In genomic region chr5:72211741-72212140, GRCm38 (mm10) we compare ENCODE assay signal across 18 mouse cellular contexts. TPM values are rescaled to one million over a fixed set of nuclear protein-coding genes. Genes with fewer than 3 reads are reported as not detected.
DNase-seq lines count a peak whose midpoint lies in the region; ATAC-seq and TF ChIP-seq lines count a peak whose summit lies in the region.
"Had no signal": no experiment of that assay in that cellular context is flagged by ENCODE, and none has a peak within 500 bp of the region (broad histone marks: within the 10 kb centered on the region; RNA-seq: fewer than 3 reads in every experiment).

No protein-coding gene starts in this region.

- H3K4me1 ChIP-seq in limb, embryonic 12.5 days (replicated peaks) = peaks cover 15% of the 10 kb centered on the region; the same call in 1 of the 2 replicates
- no peaks in the 10 kb centered on the region for H3K4me1 ChIP-seq in limb, embryonic 10.5 days
- no peaks in the 10 kb centered on the region; the same call in 1 of the 2 replicates for H3K4me1 ChIP-seq in intestine, embryonic 16.5 days (ENCODE audit: control insufficient read depth, insufficient read depth, low read length)
- H3K4me1 ChIP-seq in midbrain, embryonic 15.5 days = peaks cover 9% of the 10 kb centered on the region; the same call in 1 of the 2 replicates
- 0 out of 2 replicates have a peak, but pooled peaks cover 3% of the 10 kb centered on the region for H3K4me1 ChIP-seq in stomach, postnatal 0 days (replicated peaks; ENCODE audit: control insufficient read depth, insufficient read depth)
- H3K4me1 ChIP-seq: heart, embryonic 15.5 days; hindbrain, embryonic 12.5 days had no signal

- H3K36me3 ChIP-seq in limb, embryonic 12.5 days = no peaks in the 10 kb centered on the region
- no peaks in the 10 kb centered on the region for H3K36me3 ChIP-seq in limb, embryonic 10.5 days
- H3K36me3 ChIP-seq in intestine, embryonic 16.5 days (ENCODE audit: control insufficient read depth, insufficient read depth, low read length) = no peaks in the 10 kb centered on the region
- no peaks in the 10 kb centered on the region for H3K36me3 ChIP-seq in midbrain, embryonic 15.5 days (replicated peaks)
- H3K36me3 ChIP-seq in stomach, postnatal 0 days (ENCODE audit: control insufficient read depth, insufficient read depth, low read length) = no peaks in the 10 kb centered on the region
- H3K36me3 ChIP-seq: heart, embryonic 15.5 days; hindbrain, embryonic 12.5 days had no signal

- H3K27me3 ChIP-seq in limb, embryonic 12.5 days = no peaks in the 10 kb centered on the region
- no peaks in the 10 kb centered on the region for H3K27me3 ChIP-seq in limb, embryonic 10.5 days (ENCODE audit: low read depth, poor library complexity, severe bottlenecking)
- H3K27me3 ChIP-seq in intestine, embryonic 16.5 days (replicated peaks; ENCODE audit: control insufficient read depth, insufficient read depth, low read length) = no peaks in the 10 kb centered on the region
- no peaks in the 10 kb centered on the region for H3K27me3 ChIP-seq in midbrain, embryonic 15.5 days (replicated peaks)
- no peaks in the 10 kb centered on the region for H3K27me3 ChIP-seq in stomach, postnatal 0 days (ENCODE audit: control insufficient read depth, insufficient read depth, low read length)
- H3K27me3 ChIP-seq: heart, embryonic 15.5 days; hindbrain, embryonic 12.5 days had no signal

- WGBS in limb, embryonic 12.5 days = 76% methylated on average over 18 of the region's 18 CpGs
- 89% methylated on average over 18 of the region's 18 CpGs for WGBS in limb, embryonic 10.5 days
- 76% methylated on average over 18 of the region's 18 CpGs for WGBS in intestine, embryonic 16.5 days
- 46% methylated on average over 18 of the region's 18 CpGs for WGBS in midbrain, embryonic 15.5 days
- WGBS in stomach, postnatal 0 days = 47% methylated on average over 18 of the region's 18 CpGs

- no peak overlapping the region for H3K9ac ChIP-seq in limb, embryonic 12.5 days (replicated peaks)
- no peak overlapping the region for H3K9ac ChIP-seq in intestine, embryonic 16.5 days (ENCODE audit: low read depth, low read length)
- no peak overlapping the region for H3K9ac ChIP-seq in midbrain, embryonic 15.5 days
- H3K9ac ChIP-seq in stomach, postnatal 0 days (ENCODE audit: low read length) = no peak overlapping the region
- H3K9ac ChIP-seq: heart, embryonic 15.5 days; hindbrain, embryonic 12.5 days had no signal

- H3K9me3 ChIP-seq in limb, embryonic 12.5 days = no peaks in the 10 kb centered on the region
- H3K9me3 ChIP-seq in limb, embryonic 10.5 days (replicated peaks) = no peaks in the 10 kb centered on the region
- H3K9me3 ChIP-seq in intestine, embryonic 16.5 days (ENCODE audit: control insufficient read depth, low read length) = no peaks in the 10 kb centered on the region
- no peaks in the 10 kb centered on the region for H3K9me3 ChIP-seq in midbrain, embryonic 15.5 days
- H3K9me3 ChIP-seq in stomach, postnatal 0 days (ENCODE audit: control insufficient read depth, low read length) = no peaks in the 10 kb centered on the region
- H3K9me3 ChIP-seq: heart, embryonic 15.5 days; hindbrain, embryonic 12.5 days had no signal

- 0 out of 2 replicates have a peak, but pooled peaks have one; percentile 30 for ATAC-seq in limb, embryonic 12.5 days (ENCODE audit: insufficient number of reproducible peaks, insufficient read depth, low FRiP score, low TSS enrichment, low read depth)
- ATAC-seq in intestine, embryonic 16.5 days = no peak
- ATAC-seq in midbrain, embryonic 15.5 days (replicated peaks) = peak; percentile 69
- ATAC-seq in stomach, postnatal 0 days (ENCODE audit: low FRiP score, low TSS enrichment) = 0 out of 2 replicates have a peak, but pooled peaks have one; percentile 38
- ATAC-seq in monocyte, adult 5-6 weeks (replicated peaks; ENCODE audit: insufficient number of reproducible peaks, low FRiP score, low TSS enrichment, poor library complexity, severe bottlenecking) = no peak

- no peak overlapping the region for H3K4me2 ChIP-seq in limb, embryonic 12.5 days
- H3K4me2 ChIP-seq in intestine, embryonic 16.5 days (ENCODE audit: low read depth, low read length) = peak overlapping the region; percentile 7; the same call in 1 of the 2 replicates
- peak overlapping the region; percentile 38 for H3K4me2 ChIP-seq in midbrain, embryonic 15.5 days
- peak overlapping the region; percentile 32 for H3K4me2 ChIP-seq in stomach, postnatal 0 days (replicated peaks; ENCODE audit: low read depth)
- H3K4me2 ChIP-seq: heart, embryonic 15.5 days; hindbrain, embryonic 12.5 days had no signal

- no peak for TF ChIP-seq EP300 in stomach, postnatal 0 days (optimal IDR thresholded peaks at IDR 0.05)

- TF ChIP-seq CTCF in stomach, postnatal 0 days (IDR thresholded peaks at IDR 0.05; ENCODE audit: low read depth) = no peak

- no peak for DNase-seq in limb, embryonic 10.5 days (ENCODE audit: low spot score)
- DNase-seq in stomach, postnatal 0 days (ENCODE audit: low spot score) = no peak
- no peak for DNase-seq in adrenal gland, adult 2 months
- DNase-seq in left cerebral cortex, adult 11 months (ENCODE audit: low spot score) = no peak
- DNase-seq: adrenal gland, postnatal 36 days; cerebellum, postnatal 10 days; heart, adult 18-20 months; kidney, postnatal 36 days; layer of hippocampus, postnatal 36 days; lung, adult 18-20 months; right cerebral cortex, postnatal 14 days had no signal

- H3K27ac ChIP-seq in limb, embryonic 12.5 days = no peak overlapping the region
- no peak overlapping the region for H3K27ac ChIP-seq in limb, embryonic 10.5 days
- no peak overlapping the region for H3K27ac ChIP-seq in intestine, embryonic 16.5 days (ENCODE audit: low read length)
- H3K27ac ChIP-seq in midbrain, embryonic 15.5 days = no peak overlapping the region
- no peak overlapping the region for H3K27ac ChIP-seq in stomach, postnatal 0 days (replicated peaks)
- H3K27ac ChIP-seq: heart, embryonic 15.5 days; hindbrain, embryonic 12.5 days; macrophage had no signal

- H3K4me3 ChIP-seq in limb, embryonic 12.5 days (replicated peaks) = no peak overlapping the region
- H3K4me3 ChIP-seq in limb, embryonic 10.5 days = no peak overlapping the region
- no peak overlapping the region for H3K4me3 ChIP-seq in intestine, embryonic 16.5 days (ENCODE audit: low read length)
- peak overlapping the region; percentile 16 for H3K4me3 ChIP-seq in midbrain, embryonic 15.5 days
- H3K4me3 ChIP-seq in stomach, postnatal 0 days (ENCODE audit: low read depth, low read length) = peak overlapping the region; percentile 12; the same call in 1 of the 2 replicates
- H3K4me3 ChIP-seq: heart, embryonic 15.5 days; hindbrain, embryonic 12.5 days had no signal

RNA-seq across cellular contexts. Expression of gene Commd8, which starts 43.8 kb away (rescaled TPM):
- polyA plus RNA-seq in limb, embryonic 12.5 days (2016; fragmentation: Nextera tagmentation; extraction: Ambion mirVana) = 147 and 157 TPM in 2 replicates
- polyA plus RNA-seq in limb, embryonic 10.5 days (2016; fragmentation: Nextera tagmentation; extraction: Ambion mirVana) = 152 TPM in 2 replicates
- polyA plus RNA-seq in intestine, embryonic 16.5 days (2015; fragmentation: Nextera tagmentation; extraction: Ambion mirVana) = 127 and 129 TPM in 2 replicates
- polyA plus RNA-seq in midbrain, embryonic 15.5 days (2015; fragmentation: Nextera tagmentation; extraction: Ambion mirVana) = 126 and 133 TPM in 2 replicates
- polyA plus RNA-seq in stomach, postnatal 0 days (2015; fragmentation: Nextera tagmentation; extraction: Ambion mirVana) = 117 and 118 TPM in 2 replicates
- 127 to 252 TPM (median 176 TPM) in 3 replicates for total RNA-seq in monocyte, adult 5-6 weeks (2017)
- total RNA-seq in adrenal gland, adult 2 months (2021) = 10 to 100 TPM; 46.9 to 70.1 TPM
- 1.2 and 1.4 TPM in 2 replicates for polyA plus RNA-seq in adrenal gland, adult 2 months (2012; rRNA removed)

Comparison
In these comparisons a context has a peak if more than half of its experiments do, and no peak if none do; other contexts are left out.
1. ATAC-seq: peak in limb, embryonic 12.5 days (single experiment), midbrain, embryonic 15.5 days (single experiment) and stomach, postnatal 0 days (single experiment); none in intestine, embryonic 16.5 days (single experiment) and monocyte, adult 5-6 weeks (single experiment).
2. H3K4me3 ChIP-seq: peak in midbrain, embryonic 15.5 days (single experiment) and stomach, postnatal 0 days (single experiment); none in limb, embryonic 12.5 days (single experiment), limb, embryonic 10.5 days (single experiment) and intestine, embryonic 16.5 days (single experiment).
3. RNA of gene Commd8, which starts 43.8 kb away (polyA plus RNA-seq): 147 to 157 TPM in limb, embryonic 12.5 days, 152 TPM in limb, embryonic 10.5 days, 127 to 129 TPM in intestine, embryonic 16.5 days, 126 to 133 TPM in midbrain, embryonic 15.5 days and 117 to 118 TPM in stomach, postnatal 0 days; 1.2 to 1.4 TPM in adrenal gland, adult 2 months; every median in the first group is over 10 times any median in the second.